Mouse (Mus musculus) forebrain, embryonic 11.5 days (tissue): ENCODE measurements at regions not wholly inside any gene's neighbourhood (a gene's known extent, or its start where the extent isn't known, plus 50 kb on each side); places are given as distances from the start of the nearest gene placed in this dataset.

Source experiments
- ATAC-seq: fragments of 200-750 bp; cut with Nextera tagmentation; replicated peaks from 2 replicates; pipeline ENCODE4 v1.8.0; 2017; ENCODE audit warnings: moderate TSS enrichment; ENCODE audit not compliant: low FRiP score
- DNase-seq: peaks from one replicate; pipeline ENCODE4 v3.0.0-alpha.2; 2017; ENCODE audit warnings: low spot score
- H3K27ac ChIP-seq: fragments of 300-500 bp; sonication (generic); 2 replicates; pipeline ENCODE4 v1.5.1; 2014; ENCODE audit warnings: low read depth, low read length
- H3K27me3 ChIP-seq: fragments of 300-500 bp; sonication (generic); 2 replicates; pipeline ENCODE4 v1.6.1; 2014; ENCODE audit warnings: mild to moderate bottlenecking, low read length, mixed read lengths; ENCODE audit not compliant: control insufficient read depth, insufficient read depth
- H3K36me3 ChIP-seq: fragments of 300-500 bp; sonication (generic); 2 replicates; pipeline ENCODE4 v1.6.1; 2014; ENCODE audit warnings: mild to moderate bottlenecking, low read length, moderate library complexity, mixed read lengths; ENCODE audit not compliant: control insufficient read depth, insufficient read depth
- H3K4me1 ChIP-seq: fragments of 300-500 bp; sonication (generic); replicated peaks from 2 replicates; pipeline ENCODE4 v1.6.1; 2014; ENCODE audit warnings: low read length, mixed read lengths; ENCODE audit not compliant: control insufficient read depth, insufficient read depth
- H3K4me2 ChIP-seq: fragments of 300-500 bp; sonication (generic); 2 replicates; pipeline ENCODE4 v1.6.1; 2014; ENCODE audit warnings: low read depth, mild to moderate bottlenecking, low read length, moderate library complexity, mixed read lengths; ENCODE audit not compliant: severe bottlenecking
- H3K4me3 ChIP-seq: fragments of 300-500 bp; sonication (generic); 2 replicates; pipeline ENCODE4 v1.5.1; 2014; ENCODE audit warnings: low read depth, low read length
- H3K9ac ChIP-seq: fragments of 300-500 bp; sonication (generic); 2 replicates; pipeline ENCODE4 v1.6.1; 2014; ENCODE audit warnings: low read length
- H3K9me3 ChIP-seq: fragments of 300-500 bp; sonication (generic); 2 replicates; pipeline ENCODE4 v1.6.1; 2016; ENCODE audit warnings: low read length, mixed read lengths; ENCODE audit not compliant: control insufficient read depth
- WGBS: fragments of 180-500 bp; shearing (Covaris S2); extraction: QIAGEN DNeasy Blood & Tissue Kit; methylation state at CpG from one replicate; pipeline ENCODE4 v1.1.7; 2014; 5-methylcytosine and 5-hydroxymethylcytosine counted together

GRCm38 (mm10) chr5:40986562-40986961 lies 721.4 kb downstream of the Rab28 start:
- 80% methylated on average over 7 of the region's 7 CpGs for WGBS
- Histone ChIP-seq H3K27ac (no peak overlapping the region), H3K9ac (no peak overlapping the region), H3K27me3 (no peaks in the 10 kb centered on the region), H3K4me2 (no peak overlapping the region), H3K4me3 (no peak overlapping the region), H3K9me3 (no peaks in the 10 kb centered on the region), H3K4me1 (no peaks in the 10 kb centered on the region), H3K36me3 (no peaks in the 10 kb centered on the region)
- ATAC-seq (no peak), DNase-seq (no peak)

DNA sequence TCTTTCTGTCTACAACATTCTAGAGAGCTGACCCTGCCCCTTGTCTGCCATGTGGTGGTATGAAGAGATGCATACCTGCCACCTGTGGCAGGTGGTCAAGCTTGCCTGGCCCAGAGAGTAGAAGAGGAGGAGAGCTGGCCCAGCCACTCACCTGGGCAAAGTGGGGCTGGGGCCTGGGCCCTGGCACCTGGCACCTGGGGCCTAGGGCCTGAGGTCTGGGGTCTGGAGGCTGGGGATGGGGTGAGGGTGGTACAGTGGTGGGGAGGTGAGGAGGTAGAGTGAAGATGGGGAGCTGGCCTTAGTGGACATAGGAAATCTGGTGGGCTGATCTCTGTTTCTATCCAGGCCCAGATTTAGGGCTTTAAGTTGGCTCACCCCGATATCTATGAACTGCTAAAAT lies 733.1 kb downstream of the Rab28 start:
- WGBS: 92% methylated on average over 1 of the region's 1 CpGs
- no peaks in the 10 kb centered on the region for H3K4me1 ChIP-seq
- no peak overlapping the region for H3K4me2 ChIP-seq
- H3K9ac ChIP-seq: no peak overlapping the region
- H3K27me3 ChIP-seq: no peaks in the 10 kb centered on the region
- H3K9me3 ChIP-seq: no peaks in the 10 kb centered on the region
- ATAC-seq (no peak), DNase-seq (no peak)
- H3K4me3 ChIP-seq: no peak overlapping the region
- H3K36me3 ChIP-seq: no peaks in the 10 kb centered on the region
- no peak overlapping the region for H3K27ac ChIP-seq

GRCm38 (mm10) chr5:40952901-40953595 lies 754.9 kb downstream of the Rab28 start:
- Histone ChIP-seq H3K27me3 (no peaks in the 10 kb centered on the region), H3K9me3 (no peaks in the 10 kb centered on the region), H3K27ac (no peak overlapping the region), H3K4me2 (no peak overlapping the region), H3K9ac (no peak overlapping the region), H3K4me1 (no peaks in the 10 kb centered on the region), H3K4me3 (no peak overlapping the region), H3K36me3 (no peaks in the 10 kb centered on the region)
- WGBS: 8% methylated on average over 4 of the region's 4 CpGs
- ATAC-seq: peak; percentile 94
- peak; percentile 74 for DNase-seq

DNA sequence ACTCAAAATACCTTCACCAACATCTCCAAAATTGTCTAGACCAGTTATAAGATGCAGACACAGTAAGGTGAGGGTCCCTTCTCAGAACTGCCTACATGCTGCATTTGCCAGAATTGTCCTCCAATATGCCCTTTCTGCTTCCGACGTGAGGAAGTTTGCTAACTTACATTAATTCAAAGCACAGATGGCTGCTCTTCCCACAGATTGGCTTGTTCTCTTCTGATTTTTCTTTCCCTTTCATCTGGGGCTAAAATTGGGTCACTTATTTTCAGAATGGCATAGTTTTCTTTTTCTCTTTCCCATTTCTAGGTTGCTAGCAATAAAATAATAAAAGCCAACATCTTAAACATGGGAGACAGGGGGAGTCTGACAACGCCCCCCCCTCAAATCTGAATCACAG lies 778.8 kb downstream of the Rab28 start:
- WGBS: 77% methylated on average over 3 of the region's 3 CpGs

GRCm38 (mm10) chr5:40920920-40921319 lies 787.0 kb downstream of the Rab28 start:
- DNase-seq (no peak), ATAC-seq (no peak)
- no peak overlapping the region for H3K9ac ChIP-seq
- no peaks in the 10 kb centered on the region for H3K9me3 ChIP-seq
- 81% methylated on average over 2 of the region's 2 CpGs for WGBS
- H3K36me3 ChIP-seq: no peaks in the 10 kb centered on the region
- no peak overlapping the region for H3K4me2 ChIP-seq
- no peak overlapping the region for H3K27ac ChIP-seq
- H3K4me1 ChIP-seq: no peaks in the 10 kb centered on the region
- no peaks in the 10 kb centered on the region for H3K27me3 ChIP-seq
- H3K4me3 ChIP-seq: no peak overlapping the region

More for the DNA sequence above, 778.8 kb downstream of the Rab28 start:
- no peak overlapping the region for H3K4me3 ChIP-seq
- no peaks in the 10 kb centered on the region for H3K9me3 ChIP-seq
- H3K27ac ChIP-seq: no peak overlapping the region
- ATAC-seq (no peak), DNase-seq (no peak)
- H3K36me3 ChIP-seq: no peaks in the 10 kb centered on the region
- no peaks in the 10 kb centered on the region for H3K4me1 ChIP-seq
- no peaks in the 10 kb centered on the region for H3K27me3 ChIP-seq
- H3K4me2 ChIP-seq: no peak overlapping the region
- H3K9ac ChIP-seq: no peak overlapping the region

DNA sequence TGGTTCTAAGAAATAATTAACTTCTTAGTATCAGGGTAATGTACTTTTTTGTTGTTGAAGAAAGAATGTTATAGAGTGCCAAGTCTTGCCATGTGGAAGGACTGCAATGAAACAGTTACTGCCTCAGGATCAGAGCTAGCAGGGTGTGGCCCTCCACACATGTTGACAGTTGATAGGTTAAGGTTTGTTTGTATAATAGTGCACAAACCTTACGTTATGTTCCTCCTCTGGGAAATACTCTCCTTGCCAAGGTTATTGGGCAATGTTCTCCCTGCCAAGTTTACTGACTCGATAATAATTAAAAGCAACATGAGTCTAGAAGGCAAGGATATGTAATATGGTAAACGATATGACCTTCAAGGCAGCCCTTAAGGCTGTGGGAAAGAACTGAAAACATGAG lies 799.2 kb downstream of the Rab28 start:
- Histone ChIP-seq H3K9ac (no peak overlapping the region), H3K36me3 (no peaks in the 10 kb centered on the region), H3K9me3 (no peaks in the 10 kb centered on the region), H3K27ac (no peak overlapping the region), H3K4me3 (no peak overlapping the region), H3K4me1 (no peaks in the 10 kb centered on the region), H3K27me3 (no peaks in the 10 kb centered on the region), H3K4me2 (no peak overlapping the region)
- ATAC-seq (no peak), DNase-seq (no peak)
- WGBS: 89% methylated on average over 3 of the region's 3 CpGs

- no peak for ATAC-seq
- Histone ChIP-seq H3K4me1 (no peaks in the 10 kb centered on the region), H3K4me3 (no peak overlapping the region), H3K27ac (no peak overlapping the region), H3K27me3 (no peaks in the 10 kb centered on the region), H3K9me3 (no peaks in the 10 kb centered on the region), H3K36me3 (no peaks in the 10 kb centered on the region), H3K4me2 (no peak overlapping the region), H3K9ac (no peak overlapping the region)
- WGBS: 83% methylated on average over 1 of the region's 1 CpGs
- no peak for DNase-seq
Observed at GRCm38 (mm10) chr5:40901742-40902141, 806.2 kb downstream of the Rab28 start.

DNA sequence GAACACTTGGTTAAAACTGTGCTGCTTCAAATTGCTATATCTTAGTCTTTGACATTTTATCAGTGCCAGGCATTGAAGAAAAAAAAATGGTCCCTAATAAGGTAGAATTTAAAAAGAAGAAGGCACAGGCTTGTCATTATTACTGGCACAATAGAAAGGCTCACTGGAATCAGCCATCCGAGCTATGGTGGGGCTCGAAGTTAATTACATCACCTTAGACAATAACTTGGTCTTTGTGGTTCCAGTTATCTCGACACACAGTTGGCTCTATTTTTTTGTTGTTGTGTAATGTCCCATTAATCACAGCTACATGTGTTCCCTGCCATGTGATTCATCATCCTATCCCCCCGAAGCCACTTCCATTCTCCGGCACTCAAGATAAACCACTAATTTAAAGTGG lies 825.1 kb downstream of the Rab28 start:
- no peak overlapping the region for H3K4me3 ChIP-seq
- DNase-seq (no peak), ATAC-seq (no peak)
- H3K27me3 ChIP-seq: no peaks in the 10 kb centered on the region
- 61% methylated on average over 5 of the region's 5 CpGs for WGBS
- no peaks in the 10 kb centered on the region for H3K36me3 ChIP-seq
- H3K9me3 ChIP-seq: no peaks in the 10 kb centered on the region
- no peak overlapping the region for H3K4me2 ChIP-seq
- no peak overlapping the region for H3K9ac ChIP-seq
- no peak overlapping the region for H3K27ac ChIP-seq
- no peaks in the 10 kb centered on the region for H3K4me1 ChIP-seq

DNA sequence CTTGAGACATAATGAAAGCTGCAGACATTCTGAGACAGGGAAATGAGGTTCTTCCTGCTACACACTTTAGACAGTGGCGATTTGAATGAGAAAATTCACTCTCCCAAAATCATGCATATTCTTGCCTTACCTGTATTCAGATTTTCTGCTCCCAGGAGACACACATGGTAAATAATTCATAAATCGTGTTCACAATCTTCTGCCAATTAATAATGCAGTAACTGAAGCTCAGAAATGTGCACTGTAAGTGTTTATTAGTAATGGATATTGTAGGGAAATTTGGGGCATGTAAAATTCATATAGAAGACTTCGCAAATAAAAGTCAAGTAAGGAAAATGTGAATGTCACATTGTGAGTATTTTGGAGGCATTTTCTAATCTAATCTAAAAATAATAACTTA lies 830.2 kb downstream of the Rab28 start:
- Histone ChIP-seq H3K36me3 (no peaks in the 10 kb centered on the region), H3K27me3 (no peaks in the 10 kb centered on the region), H3K4me3 (no peak overlapping the region), H3K4me1 (no peaks in the 10 kb centered on the region), H3K27ac (no peak overlapping the region), H3K9me3 (no peaks in the 10 kb centered on the region), H3K9ac (no peak overlapping the region), H3K4me2 (no peak overlapping the region)
- 79% methylated on average over 3 of the region's 3 CpGs for WGBS
- no peak for DNase-seq
- ATAC-seq: no peak
